Mouse (Mus musculus): Measurements from ENCODE around the gene Gm17622. TPM values are rescaled to one million over a fixed set of nuclear protein-coding genes. Genes with fewer than 3 reads are reported as not detected.
A peak's percentile ranks its signal among the peaks of the same experiment; 100 is the strongest.

The Gm17622 gene
- polyA plus RNA-seq, 1 experiment from 2014 or later: not detected

GRCm38 (mm10) chr13:96511893-96512292, 21.4 kb downstream of the Gm17622 start:
- peak; percentile 19; the same call in 1 of the 2 replicates for ATAC-seq (ENCODE audit: insufficient number of reproducible peaks, low FRiP score, low TSS enrichment, low read depth)
- Histone ChIP-seq H3K27ac (no peak overlapping the region), H3K4me2 (no peak overlapping the region), H3K27me3 (no peaks in the 10 kb centered on the region), H3K9me3 (no peaks in the 10 kb centered on the region), H3K4me1 (no peaks in the 10 kb centered on the region), H3K36me3 (peaks cover 10% of the 10 kb centered on the region; the same call in 1 of the 2 replicates), H3K9ac (no peak overlapping the region), H3K4me3 (no peak overlapping the region)
- WGBS: 34% methylated on average over 5 of the region's 5 CpGs

GRCm38 (mm10) chr13:96514154-96514942, 23.8 kb downstream of the Gm17622 start:
- H3K27me3 ChIP-seq: no peaks in the 10 kb centered on the region
- H3K27ac ChIP-seq: no peak overlapping the region
- peaks cover 10% of the 10 kb centered on the region; the same call in 1 of the 2 replicates for H3K36me3 ChIP-seq
- H3K4me1 ChIP-seq: no peaks in the 10 kb centered on the region
- H3K4me2 ChIP-seq: no peak overlapping the region
- WGBS: 74% methylated on average over 5 of the region's 5 CpGs
- no peak overlapping the region for H3K4me3 ChIP-seq
- no peak overlapping the region for H3K9ac ChIP-seq
- no peaks in the 10 kb centered on the region for H3K9me3 ChIP-seq
- no peak for ATAC-seq (ENCODE audit: insufficient number of reproducible peaks, low FRiP score, low TSS enrichment, low read depth)

GRCm38 (mm10) chr13:96516249-96516648, 25.7 kb downstream of the Gm17622 start:
- WGBS: 79% methylated on average over 9 of the region's 9 CpGs
- no peak overlapping the region for H3K4me2 ChIP-seq
- no peak overlapping the region for H3K9ac ChIP-seq
- H3K27ac ChIP-seq: no peak overlapping the region
- no peak for ATAC-seq (ENCODE audit: insufficient number of reproducible peaks, low FRiP score, low TSS enrichment, low read depth)
- no peak overlapping the region for H3K4me3 ChIP-seq
- H3K4me1 ChIP-seq: no peaks in the 10 kb centered on the region
- no peaks in the 10 kb centered on the region for H3K27me3 ChIP-seq
- peaks cover 10% of the 10 kb centered on the region; the same call in 1 of the 2 replicates for H3K36me3 ChIP-seq
- no peaks in the 10 kb centered on the region for H3K9me3 ChIP-seq

- Histone ChIP-seq H3K36me3 (peaks cover 10% of the 10 kb centered on the region; the same call in 1 of the 2 replicates), H3K27ac (no peak overlapping the region), H3K27me3 (no peaks in the 10 kb centered on the region), H3K9me3 (no peaks in the 10 kb centered on the region), H3K9ac (no peak overlapping the region), H3K4me3 (no peak overlapping the region), H3K4me2 (no peak overlapping the region), H3K4me1 (no peaks in the 10 kb centered on the region)
- 78% methylated on average over 2 of the region's 2 CpGs for WGBS
- no peak for ATAC-seq (ENCODE audit: insufficient number of reproducible peaks, low FRiP score, low TSS enrichment, low read depth)
Observed at GRCm38 (mm10) chr13:96517335-96517734, 26.8 kb downstream of the Gm17622 start.

- no peak overlapping the region for H3K27ac ChIP-seq
- no peaks in the 10 kb centered on the region for H3K4me1 ChIP-seq
- H3K9me3 ChIP-seq: no peaks in the 10 kb centered on the region
- WGBS: 92% methylated on average over 3 of the region's 3 CpGs
- no peak for ATAC-seq (ENCODE audit: insufficient number of reproducible peaks, low FRiP score, low TSS enrichment, low read depth)
- H3K4me3 ChIP-seq: no peak overlapping the region
- no peak overlapping the region for H3K4me2 ChIP-seq
- H3K36me3 ChIP-seq: peaks cover 6% of the 10 kb centered on the region; the same call in 1 of the 2 replicates
- H3K27me3 ChIP-seq: no peaks in the 10 kb centered on the region
- no peak overlapping the region for H3K9ac ChIP-seq
Observed at GRCm38 (mm10) chr13:96521294-96521693, 30.8 kb downstream of the Gm17622 start.

GRCm38 (mm10) chr13:96527022-96527421, 36.5 kb downstream of the Gm17622 start:
- H3K4me1 ChIP-seq: no peaks in the 10 kb centered on the region
- H3K4me2 ChIP-seq: no peak overlapping the region
- ATAC-seq (ENCODE audit: insufficient number of reproducible peaks, low FRiP score, low TSS enrichment, low read depth): no peak
- no peak overlapping the region for H3K27ac ChIP-seq
- H3K27me3 ChIP-seq: no peaks in the 10 kb centered on the region
- 94% methylated on average over 3 of the region's 3 CpGs for WGBS
- no peaks in the 10 kb centered on the region for H3K36me3 ChIP-seq
- no peak overlapping the region for H3K4me3 ChIP-seq
- H3K9ac ChIP-seq: no peak overlapping the region
- H3K9me3 ChIP-seq: no peaks in the 10 kb centered on the region

- no peak overlapping the region for H3K4me2 ChIP-seq
- 89% methylated on average over 11 of the region's 11 CpGs for WGBS
- H3K4me1 ChIP-seq: no peaks in the 10 kb centered on the region
- H3K27me3 ChIP-seq: no peaks in the 10 kb centered on the region
- ATAC-seq (ENCODE audit: insufficient number of reproducible peaks, low FRiP score, low TSS enrichment, low read depth): no peak
- no peak overlapping the region for H3K27ac ChIP-seq
- no peak overlapping the region for H3K4me3 ChIP-seq
- H3K36me3 ChIP-seq: no peaks in the 10 kb centered on the region
- no peaks in the 10 kb centered on the region for H3K9me3 ChIP-seq
- H3K9ac ChIP-seq: no peak overlapping the region
Observed at GRCm38 (mm10) chr13:96527856-96528255, 37.3 kb downstream of the Gm17622 start.

GRCm38 (mm10) chr13:96528776-96529175, 38.2 kb downstream of the Gm17622 start:
- no peak for ATAC-seq (ENCODE audit: insufficient number of reproducible peaks, low FRiP score, low TSS enrichment, low read depth)
- Histone ChIP-seq H3K9ac (no peak overlapping the region), H3K4me3 (no peak overlapping the region), H3K27me3 (no peaks in the 10 kb centered on the region), H3K36me3 (no peaks in the 10 kb centered on the region), H3K4me1 (no peaks in the 10 kb centered on the region), H3K4me2 (no peak overlapping the region), H3K27ac (no peak overlapping the region), H3K9me3 (no peaks in the 10 kb centered on the region)
- 83% methylated on average over 3 of the region's 3 CpGs for WGBS

GRCm38 (mm10) chr13:96529542-96529941, 39.0 kb downstream of the Gm17622 start:
- Histone ChIP-seq H3K9ac (no peak overlapping the region), H3K27ac (no peak overlapping the region)

GRCm38 (mm10) chr13:96530064-96530463, 39.5 kb downstream of the Gm17622 start:
- ATAC-seq (ENCODE audit: insufficient number of reproducible peaks, low FRiP score, low TSS enrichment, low read depth): no peak
- Histone ChIP-seq H3K27ac (no peak overlapping the region), H3K4me2 (no peak overlapping the region), H3K27me3 (no peaks in the 10 kb centered on the region), H3K4me1 (no peaks in the 10 kb centered on the region), H3K4me3 (no peak overlapping the region), H3K9ac (no peak overlapping the region), H3K9me3 (no peaks in the 10 kb centered on the region), H3K36me3 (no peaks in the 10 kb centered on the region)
- 86% methylated on average over 9 of the region's 9 CpGs for WGBS

More at GRCm38 (mm10) chr13:96529542-96529941, 39.0 kb downstream of the Gm17622 start:
- H3K9me3 ChIP-seq: no peaks in the 10 kb centered on the region
- 93% methylated on average over 3 of the region's 3 CpGs for WGBS
- no peak overlapping the region for H3K4me2 ChIP-seq
- H3K4me3 ChIP-seq: no peak overlapping the region
- no peaks in the 10 kb centered on the region for H3K27me3 ChIP-seq
- ATAC-seq (ENCODE audit: insufficient number of reproducible peaks, low FRiP score, low TSS enrichment, low read depth): no peak
- no peaks in the 10 kb centered on the region for H3K36me3 ChIP-seq
- H3K4me1 ChIP-seq: no peaks in the 10 kb centered on the region

- Histone ChIP-seq H3K27ac (no peak overlapping the region), H3K36me3 (no peaks in the 10 kb centered on the region), H3K27me3 (no peaks in the 10 kb centered on the region), H3K9me3 (no peaks in the 10 kb centered on the region), H3K4me2 (no peak overlapping the region), H3K4me3 (no peak overlapping the region), H3K9ac (no peak overlapping the region), H3K4me1 (no peaks in the 10 kb centered on the region)
- 88% methylated on average over 6 of the region's 6 CpGs for WGBS
- ATAC-seq (ENCODE audit: insufficient number of reproducible peaks, low FRiP score, low TSS enrichment, low read depth): no peak
Observed at GRCm38 (mm10) chr13:96532176-96532575, 41.6 kb downstream of the Gm17622 start.

GRCm38 (mm10) chr13:96533742-96534141, 43.2 kb downstream of the Gm17622 start:
- no peak overlapping the region for H3K4me2 ChIP-seq
- no peak for ATAC-seq (ENCODE audit: insufficient number of reproducible peaks, low FRiP score, low TSS enrichment, low read depth)
- WGBS: 53% methylated on average over 2 of the region's 2 CpGs

More at GRCm38 (mm10) chr13:96533742-96534141, 43.2 kb downstream of the Gm17622 start:
- Histone ChIP-seq H3K9ac (no peak overlapping the region), H3K9me3 (no peaks in the 10 kb centered on the region), H3K27ac (no peak overlapping the region), H3K4me3 (no peak overlapping the region), H3K36me3 (no peaks in the 10 kb centered on the region), H3K4me1 (no peaks in the 10 kb centered on the region), H3K27me3 (no peaks in the 10 kb centered on the region)
